12 mouse cellular contexts compared by ENCODE assay signal in the genomic region with DNA sequence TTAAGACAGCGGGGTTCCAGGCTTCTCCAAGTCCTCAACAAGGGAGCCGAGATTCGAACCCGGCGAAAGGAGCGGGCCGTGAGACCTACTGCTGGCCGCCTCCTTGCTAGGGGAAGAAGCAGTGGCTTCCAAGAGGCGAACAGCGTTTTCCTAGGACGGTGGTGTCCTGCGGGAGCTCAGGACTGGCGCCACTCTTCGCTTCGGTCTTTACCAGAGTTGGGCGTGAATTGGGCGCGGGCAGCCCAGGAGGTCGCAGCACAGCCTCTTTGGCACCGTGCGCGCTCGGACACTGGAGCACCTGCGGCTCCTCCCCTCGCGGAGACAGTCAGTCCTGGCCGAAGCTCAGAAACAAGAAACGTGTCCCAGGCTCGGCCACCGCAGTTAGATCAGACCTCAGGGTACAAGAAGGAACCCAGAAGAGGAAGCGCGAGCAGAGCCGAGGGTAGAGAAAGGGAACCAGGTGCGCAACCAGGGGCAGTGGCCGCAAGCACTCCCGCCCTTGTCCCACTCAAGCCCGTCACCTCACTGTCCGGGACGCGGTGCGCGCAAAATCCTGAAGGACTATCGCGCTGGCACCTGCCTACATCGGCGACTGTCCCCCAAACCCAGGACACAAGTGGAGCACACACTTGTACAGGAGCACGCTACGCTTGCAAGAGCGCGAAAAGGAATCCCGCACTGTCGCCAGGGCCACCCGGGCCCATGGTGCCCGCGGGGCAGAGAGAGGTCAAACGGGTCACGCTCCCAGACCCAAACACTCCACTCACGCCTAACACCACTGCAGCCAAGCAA. TPM values are rescaled to one million over a fixed set of nuclear protein-coding genes. Genes with fewer than 3 reads are reported as not detected.
DNase-seq lines count a peak whose midpoint lies in the region; ATAC-seq and TF ChIP-seq lines count a peak whose summit lies in the region.
"Had no signal": no experiment of that assay in that cellular context is flagged by ENCODE, and none has a peak within 500 bp of the region (broad histone marks: within the 10 kb centered on the region; RNA-seq: fewer than 3 reads in every experiment).

No protein-coding gene starts in this region.

- no peak overlapping the region for H3K27ac ChIP-seq in intestine, embryonic 15.5 days
- no peak overlapping the region for H3K27ac ChIP-seq in intestine, postnatal 0 days (ENCODE audit: low read depth, low read length)
- H3K27ac ChIP-seq: forebrain, embryonic 12.5 days had no signal

- TF ChIP-seq CTCF in intestine, postnatal 0 days (IDR thresholded peaks at IDR 0.05; ENCODE audit: low read depth) = no peak

- H3K36me3 ChIP-seq in intestine, embryonic 15.5 days = no peaks in the 10 kb centered on the region
- H3K36me3 ChIP-seq in intestine, postnatal 0 days (ENCODE audit: control insufficient read depth, insufficient read depth) = no peaks in the 10 kb centered on the region
- H3K36me3 ChIP-seq in megakaryocyte, embryonic 14.5 days (replicated peaks; ENCODE audit: low read length) = no peaks in the 10 kb centered on the region
- H3K36me3 ChIP-seq: forebrain, embryonic 12.5 days had no signal

- H3K4me1 ChIP-seq in intestine, embryonic 15.5 days (replicated peaks) = peaks cover 29% of the 10 kb centered on the region
- H3K4me1 ChIP-seq in intestine, postnatal 0 days (replicated peaks; ENCODE audit: control insufficient read depth, insufficient read depth, low read length) = peaks cover 3% of the 10 kb centered on the region; the same call in 1 of the 2 replicates
- peaks cover 43% of the 10 kb centered on the region for H3K4me1 ChIP-seq in megakaryocyte, embryonic 14.5 days

- no peak overlapping the region for H3K9ac ChIP-seq in intestine, embryonic 15.5 days
- H3K9ac ChIP-seq in intestine, postnatal 0 days (ENCODE audit: low read depth, low read length) = no peak overlapping the region
- H3K9ac ChIP-seq: forebrain, embryonic 12.5 days had no signal

- intact Hi-C loops in left cerebral cortex, postnatal 4 days (cut with DNase I) = no loop called here

- DNase-seq in R1 (ENCODE audit: low read depth, low spot score) = peak; percentile 62
- no peak for DNase-seq in gastrocnemius, adult 8-10 months (ENCODE audit: low spot score in 2 of 2)
- no peak for DNase-seq in c-Kit-positive CD71-positive TER-119-positive erythroid progenitor cells, embryonic 14.5 days (ENCODE audit: low spot score)
- DNase-seq in left cerebral cortex, postnatal 4 days = no peak
- DNase-seq: cerebellum, adult 11-12 months; layer of hippocampus, adult 9-11 months had no signal

- ATAC-seq in intestine, embryonic 15.5 days = no peak
- ATAC-seq in intestine, postnatal 0 days = no peak
- peak; percentile 57 to 76 for ATAC-seq in hematopoietic stem cell, adult 5-6 weeks (replicated peaks in 1 of 2; ENCODE audit: insufficient read depth in 1 of 2, low FRiP score in 2 of 2, low TSS enrichment in 1 of 2, low read depth in 1 of 2, poor library complexity in 2 of 2, severe bottlenecking in 2 of 2)
- ATAC-seq: midbrain, embryonic 16.5 days had no signal

- 0 out of 2 replicates have a peak overlapping the region, but pooled peaks have one; percentile 6 for H3K4me2 ChIP-seq in intestine, embryonic 15.5 days (replicated peaks)
- no peak overlapping the region for H3K4me2 ChIP-seq in intestine, postnatal 0 days (replicated peaks; ENCODE audit: low read depth)
- H3K4me2 ChIP-seq: forebrain, embryonic 12.5 days had no signal

- H3K9me3 ChIP-seq in intestine, embryonic 15.5 days = no peaks in the 10 kb centered on the region
- no peaks in the 10 kb centered on the region for H3K9me3 ChIP-seq in intestine, postnatal 0 days (ENCODE audit: control insufficient read depth)
- no peaks in the 10 kb centered on the region for H3K9me3 ChIP-seq in megakaryocyte, embryonic 14.5 days
- H3K9me3 ChIP-seq: forebrain, embryonic 12.5 days had no signal

- H3K27me3 ChIP-seq in intestine, embryonic 15.5 days (replicated peaks) = peaks cover 93% of the 10 kb centered on the region
- peaks cover 95% of the 10 kb centered on the region for H3K27me3 ChIP-seq in intestine, postnatal 0 days (replicated peaks; ENCODE audit: control insufficient read depth, insufficient read depth, low read length)
- H3K27me3 ChIP-seq in megakaryocyte, embryonic 14.5 days (replicated peaks) = peaks cover 98% of the 10 kb centered on the region

- H3K4me3 ChIP-seq in intestine, embryonic 15.5 days (replicated peaks) = no peak overlapping the region
- H3K4me3 ChIP-seq in intestine, postnatal 0 days (ENCODE audit: low read depth, low read length) = no peak overlapping the region
- H3K4me3 ChIP-seq in megakaryocyte, embryonic 14.5 days (replicated peaks) = peak overlapping the region; percentile 85
- H3K4me3 ChIP-seq: forebrain, embryonic 12.5 days had no signal

- WGBS in intestine, embryonic 15.5 days = under 1% methylated on average over 58 of the region's 58 CpGs
- WGBS in intestine, postnatal 0 days = under 1% methylated on average over 58 of the region's 58 CpGs

RNA-seq across cellular contexts. Expression of gene Lhx4, which starts 14.3 kb away (rescaled TPM):
- polyA plus RNA-seq in intestine, embryonic 15.5 days (2015; fragmentation: Nextera tagmentation; extraction: Ambion mirVana) = not detected in 2 replicates
- 0.01 TPM in 1 of 2 replicates, not detected in the other for polyA plus RNA-seq in intestine, postnatal 0 days (2015; fragmentation: Nextera tagmentation; extraction: Ambion mirVana)
- total RNA-seq in hematopoietic stem cell, adult 5-6 weeks (2017) = not detected in 2 replicates
- not detected in 2 replicates for polyA plus RNA-seq in megakaryocyte, embryonic 14.5 days (2012; ENCODE audit: insufficient read depth, low replicate concordance)
- total RNA-seq in gastrocnemius, adult 8-10 months (2022) = not detected
- under 1 TPM in 1 of 2 experiments, not detected in 1; 0.14 TPM for total RNA-seq in left cerebral cortex, postnatal 4 days (2021)

Comparison
In these comparisons a context has a peak if more than half of its experiments do, and no peak if none do; other contexts are left out.
1. ATAC-seq: peak in hematopoietic stem cell, adult 5-6 weeks (2 of 2); none in intestine, embryonic 15.5 days (single experiment) and intestine, postnatal 0 days (single experiment).